Mouse (Mus musculus): ENCODE results near the gene AI467606. TPM values are rescaled to one million over a fixed set of nuclear protein-coding genes. Genes with fewer than 3 reads are reported as not detected.
A peak's percentile ranks its signal among the peaks of the same experiment; 100 is the strongest.

The AI467606 gene
- total RNA-seq, 2 experiments from 2014 or later: 1.0 to 2.0 TPM

DNA sequence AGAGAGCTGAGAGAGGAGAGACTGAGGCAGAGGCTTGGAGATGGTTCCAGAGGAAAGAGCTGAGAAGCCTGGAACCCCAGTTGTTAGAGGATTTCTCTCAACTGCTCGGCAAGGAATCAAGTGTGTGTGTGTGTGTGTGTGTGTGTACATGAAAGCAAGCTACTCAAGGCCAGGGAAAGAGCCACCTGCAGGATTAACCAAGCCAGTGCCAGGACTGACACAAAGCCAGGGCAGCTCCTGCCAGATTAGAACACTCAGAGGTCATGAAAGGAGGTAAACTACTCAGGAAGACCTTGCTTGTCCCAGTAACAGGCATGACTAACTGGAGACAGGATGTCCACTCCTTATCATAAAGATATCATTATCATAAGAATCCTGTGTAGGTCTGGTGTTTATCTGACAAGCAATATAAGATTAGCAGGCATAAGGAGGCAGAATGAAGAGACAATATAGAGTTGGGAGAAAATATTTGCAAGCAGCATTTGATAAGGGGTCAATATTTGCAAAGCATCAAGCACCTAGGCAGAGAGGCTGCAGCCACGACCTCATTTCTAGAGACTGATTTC is 10.4 kb downstream of the AI467606 start:
- Histone ChIP-seq H3K4me3 (no peak overlapping the region), H3K27ac (no peak overlapping the region)
- DNase-seq (ENCODE audit: low spot score in 2 of 2): no peak
- no peak for TF ChIP-seq CTCF (conservative IDR thresholded peaks at IDR 0.05)

- H3K4me3 ChIP-seq: no peak overlapping the region
- no peak for DNase-seq (ENCODE audit: low spot score in 2 of 2)
- no peak for TF ChIP-seq CTCF (conservative IDR thresholded peaks at IDR 0.05)
- H3K27ac ChIP-seq: no peak overlapping the region
Observed at GRCm38 (mm10) chr7:127102148-127102547, 11.0 kb downstream of the AI467606 start.

- H3K4me3 ChIP-seq: no peak overlapping the region
- DNase-seq (ENCODE audit: low spot score in 2 of 2): no peak
- TF ChIP-seq CTCF (conservative IDR thresholded peaks at IDR 0.05): no peak
- H3K27ac ChIP-seq: peak overlapping the region; percentile 40; the same call in 1 of the 2 replicates
Observed at GRCm38 (mm10) chr7:127103960-127104359, 12.8 kb downstream of the AI467606 start.

DNA sequence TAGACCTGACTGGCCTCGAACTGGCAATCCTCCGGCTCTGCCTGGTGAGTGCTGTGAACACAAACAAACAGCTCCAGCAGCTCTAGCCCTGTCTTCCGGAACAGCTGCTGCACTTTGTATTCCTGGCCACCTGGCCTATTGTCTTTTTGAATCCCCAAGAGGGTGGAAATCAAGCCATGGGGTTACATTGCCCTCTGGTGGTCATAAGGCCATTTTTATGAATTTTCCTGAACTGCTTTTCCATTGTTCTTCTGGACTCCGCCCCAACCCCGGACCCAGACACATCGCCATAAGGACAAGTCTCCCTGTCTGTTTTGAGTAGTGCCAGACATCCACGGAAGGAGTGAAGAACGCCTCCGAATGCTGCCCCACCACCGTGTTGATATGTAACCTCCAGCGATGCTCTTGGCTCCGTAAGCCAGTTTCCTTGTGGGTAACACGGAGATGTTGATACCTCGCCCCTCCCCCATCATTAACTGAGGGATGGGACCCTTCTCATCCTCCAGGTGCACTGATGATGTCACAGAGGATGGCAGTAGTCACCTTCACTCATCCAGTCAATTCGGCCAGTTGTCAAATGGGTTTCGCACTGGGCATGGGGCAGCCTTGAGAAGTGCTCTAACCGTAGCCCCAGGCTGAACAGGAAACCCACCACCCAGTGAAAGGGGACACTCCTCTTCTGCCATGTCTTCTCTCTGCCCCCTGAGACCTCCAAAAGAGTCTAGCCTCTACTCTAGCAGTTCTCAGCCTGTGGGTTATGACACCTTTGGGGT is 13.6 kb downstream of the AI467606 start:
- H3K27ac ChIP-seq: peak overlapping the region; percentile 64; the same call in 1 of the 2 replicates

GRCm38 (mm10) chr7:127105551-127105950 is 14.4 kb downstream of the AI467606 start:
- no peak for TF ChIP-seq CTCF (conservative IDR thresholded peaks at IDR 0.05)
- Histone ChIP-seq H3K4me3 (no peak overlapping the region), H3K27ac (peak overlapping the region; percentile 64; the same call in 1 of the 2 replicates)
- no peak for DNase-seq (ENCODE audit: low spot score in 2 of 2)

More for the DNA sequence above, 13.6 kb downstream of the AI467606 start:
- H3K4me3 ChIP-seq: peak overlapping the region; percentile 42
- DNase-seq (ENCODE audit: low spot score in 2 of 2): peak; percentile 83 to 85
- peak; percentile 90 for TF ChIP-seq CTCF (conservative IDR thresholded peaks at IDR 0.05)

- DNase-seq (ENCODE audit: low spot score in 2 of 2): peak; percentile 73 to 79
- H3K4me3 ChIP-seq: no peak overlapping the region
- H3K27ac ChIP-seq: peak overlapping the region; percentile 64
- peak; percentile 90 for TF ChIP-seq CTCF (conservative IDR thresholded peaks at IDR 0.05)
Observed at GRCm38 (mm10) chr7:127110239-127111007, 19.3 kb downstream of the AI467606 start.

DNA sequence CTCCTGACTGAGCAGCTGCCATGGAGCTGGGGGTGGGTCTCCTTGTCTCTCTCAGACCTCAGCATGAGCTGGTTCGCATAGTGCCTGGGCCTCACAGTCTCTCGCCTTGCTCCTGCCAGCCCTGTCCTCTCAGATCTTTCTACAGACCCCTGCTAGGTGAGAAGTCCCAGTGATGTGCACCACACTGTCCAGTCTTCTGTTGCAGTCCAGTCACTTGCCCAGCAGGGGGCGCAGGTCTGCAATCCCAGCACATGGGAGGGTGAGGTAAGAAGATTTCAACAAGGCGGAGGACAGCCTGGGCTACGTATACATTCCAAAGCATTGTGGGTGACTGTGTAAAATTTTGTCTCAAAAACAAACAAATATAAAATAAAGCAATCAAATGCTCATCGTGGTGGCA is 20.3 kb downstream of the AI467606 start:
- DNase-seq (ENCODE audit: low spot score in 2 of 2): peak in 1 of 2 experiments; percentile 55
- Histone ChIP-seq H3K27ac (no peak overlapping the region), H3K4me3 (no peak overlapping the region)
- peak; percentile 78 for TF ChIP-seq CTCF (conservative IDR thresholded peaks at IDR 0.05)

GRCm38 (mm10) chr7:127112251-127112841 is 21.2 kb downstream of the AI467606 start:
- Histone ChIP-seq H3K27ac (0 out of 2 replicates have a peak overlapping the region, but pooled peaks have one; percentile 18), H3K4me3 (no peak overlapping the region)
- no peak for TF ChIP-seq CTCF (conservative IDR thresholded peaks at IDR 0.05)
- no peak for DNase-seq (ENCODE audit: low spot score in 2 of 2)

DNA sequence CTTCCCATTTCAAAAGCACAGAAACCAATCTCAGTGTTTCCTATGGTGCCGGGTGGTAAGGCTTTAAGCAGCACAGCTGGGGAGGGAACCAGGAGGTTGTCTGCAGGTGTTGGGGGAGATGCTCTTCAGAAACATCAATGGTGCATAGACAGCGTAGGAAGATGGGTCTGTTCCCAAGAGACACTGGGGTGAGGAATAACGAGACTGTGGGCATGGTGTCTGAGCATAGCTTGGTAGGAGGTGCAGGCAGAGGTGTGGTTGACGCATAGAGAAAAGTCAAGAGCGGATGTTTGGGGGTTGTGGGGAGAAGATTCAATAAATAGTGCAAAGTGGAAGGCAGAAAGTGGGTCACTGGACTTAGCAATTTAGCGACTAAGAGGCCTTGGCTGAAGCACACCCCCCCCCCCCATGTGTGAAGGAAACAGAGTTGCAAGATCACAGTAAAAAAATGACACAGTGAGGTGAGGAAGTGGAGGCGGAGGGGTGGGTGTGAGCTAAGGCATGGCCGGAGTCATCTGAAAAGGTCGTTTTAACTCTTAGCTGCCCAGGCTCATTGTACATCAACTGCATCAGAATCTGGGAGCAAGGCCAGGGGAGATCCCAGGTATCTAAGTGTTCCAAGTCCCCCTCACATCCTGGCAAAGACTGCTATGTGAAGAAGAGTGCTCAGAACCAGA is 21.9 kb downstream of the AI467606 start:
- no peak for DNase-seq (ENCODE audit: low spot score in 2 of 2)
- Histone ChIP-seq H3K27ac (no peak overlapping the region), H3K4me3 (no peak overlapping the region)
- TF ChIP-seq CTCF (conservative IDR thresholded peaks at IDR 0.05): no peak

- no peak overlapping the region for H3K27ac ChIP-seq
- H3K4me3 ChIP-seq: no peak overlapping the region
- DNase-seq (ENCODE audit: low spot score in 2 of 2): no peak
- TF ChIP-seq CTCF (conservative IDR thresholded peaks at IDR 0.05): no peak
Observed at GRCm38 (mm10) chr7:127113614-127114259, 22.6 kb downstream of the AI467606 start.

GRCm38 (mm10) chr7:127114920-127115319 is 23.8 kb downstream of the AI467606 start:
- Histone ChIP-seq H3K27ac (no peak overlapping the region), H3K4me3 (no peak overlapping the region)
- no peak for TF ChIP-seq CTCF (conservative IDR thresholded peaks at IDR 0.05)
- no peak for DNase-seq (ENCODE audit: low spot score in 2 of 2)

Measured in layer of hippocampus, adult 2 months (tissue).